ENCODE assay signal across 10 mouse cellular contexts in genomic region chr14:41090777-41091176, GRCm38 (mm10). TPM values are rescaled to one million over a fixed set of nuclear protein-coding genes. Genes with fewer than 3 reads are reported as not detected.
DNase-seq lines count a peak whose midpoint lies in the region; ATAC-seq and TF ChIP-seq lines count a peak whose summit lies in the region.
"Had no signal": no experiment of that assay in that cellular context is flagged by ENCODE, and none has a peak within 500 bp of the region (broad histone marks: within the 10 kb centered on the region; RNA-seq: fewer than 3 reads in every experiment).

No protein-coding gene starts in this region.

- no peaks in the 10 kb centered on the region for H3K4me1 ChIP-seq in hindbrain, embryonic 10.5 days (replicated peaks)
- no peaks in the 10 kb centered on the region for H3K4me1 ChIP-seq in hindbrain, embryonic 16.5 days (ENCODE audit: control insufficient read depth, insufficient read depth, low read depth, low read length)
- H3K4me1 ChIP-seq in kidney, postnatal 0 days (replicated peaks; ENCODE audit: insufficient read depth, low read length) = no peaks in the 10 kb centered on the region
- H3K4me1 ChIP-seq: embryonic facial prominence, embryonic 12.5 days; limb, embryonic 15.5 days had no signal

- no peak overlapping the region for H3K27ac ChIP-seq in hindbrain, embryonic 10.5 days
- no peak overlapping the region for H3K27ac ChIP-seq in hindbrain, embryonic 16.5 days (ENCODE audit: low read depth, low read length)
- H3K27ac ChIP-seq in kidney, postnatal 0 days = no peak overlapping the region
- H3K27ac ChIP-seq: embryonic facial prominence, embryonic 12.5 days; limb, embryonic 15.5 days had no signal

- no peak overlapping the region for H3K9ac ChIP-seq in hindbrain, embryonic 16.5 days (ENCODE audit: low read depth, low read length)
- no peak overlapping the region for H3K9ac ChIP-seq in kidney, postnatal 0 days (ENCODE audit: low read depth, low read length)
- H3K9ac ChIP-seq: embryonic facial prominence, embryonic 12.5 days; limb, embryonic 15.5 days had no signal

- no peak for ATAC-seq in hindbrain, embryonic 16.5 days
- ATAC-seq in kidney, postnatal 0 days (replicated peaks; ENCODE audit: low FRiP score, low read depth) = no peak

- peak; percentile 67 for TF ChIP-seq CTCF in kidney, postnatal 0 days (IDR thresholded peaks at IDR 0.05; ENCODE audit: low read depth)

- no peaks in the 10 kb centered on the region for H3K27me3 ChIP-seq in hindbrain, embryonic 10.5 days (ENCODE audit: insufficient read depth, poor library complexity, severe bottlenecking)
- H3K27me3 ChIP-seq in hindbrain, embryonic 16.5 days (replicated peaks; ENCODE audit: control insufficient read depth, insufficient read depth, low read length) = no peaks in the 10 kb centered on the region
- no peaks in the 10 kb centered on the region for H3K27me3 ChIP-seq in kidney, postnatal 0 days (ENCODE audit: insufficient read depth, low read length)
- H3K27me3 ChIP-seq: embryonic facial prominence, embryonic 12.5 days; limb, embryonic 15.5 days had no signal

- no peak overlapping the region for H3K4me3 ChIP-seq in hindbrain, embryonic 10.5 days
- H3K4me3 ChIP-seq in hindbrain, embryonic 16.5 days (ENCODE audit: low read length) = no peak overlapping the region
- no peak overlapping the region for H3K4me3 ChIP-seq in kidney, postnatal 0 days (replicated peaks; ENCODE audit: low read depth, low read length)
- H3K4me3 ChIP-seq: embryonic facial prominence, embryonic 12.5 days; limb, embryonic 15.5 days had no signal

- H3K36me3 ChIP-seq in hindbrain, embryonic 10.5 days = no peaks in the 10 kb centered on the region
- H3K36me3 ChIP-seq in hindbrain, embryonic 16.5 days (ENCODE audit: control insufficient read depth, insufficient read depth, low read length) = no peaks in the 10 kb centered on the region
- H3K36me3 ChIP-seq in kidney, postnatal 0 days (ENCODE audit: insufficient read depth, low read length) = no peaks in the 10 kb centered on the region
- H3K36me3 ChIP-seq: embryonic facial prominence, embryonic 12.5 days; limb, embryonic 15.5 days had no signal

- H3K4me2 ChIP-seq in hindbrain, embryonic 16.5 days (ENCODE audit: low read length) = no peak overlapping the region
- no peak overlapping the region for H3K4me2 ChIP-seq in kidney, postnatal 0 days (ENCODE audit: low read length)
- H3K4me2 ChIP-seq: embryonic facial prominence, embryonic 12.5 days; limb, embryonic 15.5 days had no signal

- peak; percentile 8 for DNase-seq in hindbrain, embryonic 10.5 days (ENCODE audit: low spot score)
- peak; percentile 22 to 26 for DNase-seq in B cell, adult 2 months
- DNase-seq in T-cell, adult 2 months (ENCODE audit: low spot score) = peak; percentile 2
- peak; percentile 17 for DNase-seq in kidney, postnatal 0 days (ENCODE audit: low spot score)
- DNase-seq in retina, postnatal 1 day = peak; percentile 37
- no peak for DNase-seq in right cerebral cortex, adult 18-20 months
- no peak for DNase-seq in right cerebral cortex, postnatal 14 days

- no peaks in the 10 kb centered on the region for H3K9me3 ChIP-seq in hindbrain, embryonic 10.5 days
- H3K9me3 ChIP-seq in hindbrain, embryonic 16.5 days (ENCODE audit: control insufficient read depth, low read length) = no peaks in the 10 kb centered on the region
- H3K9me3 ChIP-seq in kidney, postnatal 0 days (replicated peaks; ENCODE audit: low read length) = no peaks in the 10 kb centered on the region
- H3K9me3 ChIP-seq: embryonic facial prominence, embryonic 12.5 days; limb, embryonic 15.5 days had no signal

- 49% methylated on average over 8 of the region's 8 CpGs for WGBS in hindbrain, embryonic 10.5 days
- 46% methylated on average over 8 of the region's 8 CpGs for WGBS in hindbrain, embryonic 16.5 days
- WGBS in kidney, postnatal 0 days = 48% methylated on average over 8 of the region's 8 CpGs

RNA-seq across cellular contexts. Expression of gene Mat1a, which starts 14.1 kb away (rescaled TPM):
- not detected in 2 replicates for polyA plus RNA-seq in hindbrain, embryonic 10.5 days (2016; fragmentation: Nextera tagmentation; extraction: Ambion mirVana)
- not detected in 2 replicates for polyA plus RNA-seq in hindbrain, embryonic 16.5 days (2015; fragmentation: Nextera tagmentation; extraction: Ambion mirVana)
- polyA plus RNA-seq in kidney, postnatal 0 days (2015; fragmentation: Nextera tagmentation; extraction: Ambion mirVana) = 0.17 and 0.20 TPM in 2 replicates
- polyA plus RNA-seq: embryonic facial prominence, embryonic 12.5 days had no signal

RNA-seq across cellular contexts. Expression of gene Dydc1, which starts 18.1 kb away (rescaled TPM):
- not detected in 2 replicates for polyA plus RNA-seq in hindbrain, embryonic 10.5 days (2016; fragmentation: Nextera tagmentation; extraction: Ambion mirVana)
- 0.26 TPM in 2 replicates for polyA plus RNA-seq in hindbrain, embryonic 16.5 days (2015; fragmentation: Nextera tagmentation; extraction: Ambion mirVana)
- not detected in 2 replicates for polyA plus RNA-seq in kidney, postnatal 0 days (2015; fragmentation: Nextera tagmentation; extraction: Ambion mirVana)
- polyA plus RNA-seq: embryonic facial prominence, embryonic 12.5 days; limb, embryonic 15.5 days had no signal

RNA-seq across cellular contexts. Expression of gene Dydc2, which starts 21.8 kb away (rescaled TPM):
- 0.47 and 0.64 TPM in 2 replicates for polyA plus RNA-seq in hindbrain, embryonic 10.5 days (2016; fragmentation: Nextera tagmentation; extraction: Ambion mirVana)
- 1.4 and 1.5 TPM in 2 replicates for polyA plus RNA-seq in hindbrain, embryonic 16.5 days (2015; fragmentation: Nextera tagmentation; extraction: Ambion mirVana)
- polyA plus RNA-seq in kidney, postnatal 0 days (2015; fragmentation: Nextera tagmentation; extraction: Ambion mirVana) = 0.23 TPM in 1 of 2 replicates, not detected in the other
- polyA plus RNA-seq: limb, embryonic 15.5 days had no signal

RNA-seq across cellular contexts. Expression of gene Sftpa1, which starts 40.8 kb away (rescaled TPM):
- polyA plus RNA-seq in hindbrain, embryonic 10.5 days (2016; fragmentation: Nextera tagmentation; extraction: Ambion mirVana) = not detected in 2 replicates
- not detected in 2 replicates for polyA plus RNA-seq in hindbrain, embryonic 16.5 days (2015; fragmentation: Nextera tagmentation; extraction: Ambion mirVana)
- polyA plus RNA-seq in kidney, postnatal 0 days (2015; fragmentation: Nextera tagmentation; extraction: Ambion mirVana) = 0.13 TPM in 1 of 2 replicates, not detected in the other
- polyA plus RNA-seq: embryonic facial prominence, embryonic 12.5 days; limb, embryonic 15.5 days had no signal

Comparison
In these comparisons a context has a peak if more than half of its experiments do, and no peak if none do; other contexts are left out.
1. DNase-seq: peak in hindbrain, embryonic 10.5 days (single experiment), B cell, adult 2 months (2 of 2), T-cell, adult 2 months (single experiment), kidney, postnatal 0 days (single experiment) and retina, postnatal 1 day (single experiment); none in right cerebral cortex, adult 18-20 months (single experiment) and right cerebral cortex, postnatal 14 days (single experiment).